Mouse (Mus musculus) yolk sac, embryonic 10.5 days (tissue): ENCODE data around the gene Cgnl1.

ENCODE experiments used
- DNase-seq: peaks from one replicate; pipeline ENCODE4 v3.0.0-alpha.2; 2017; ENCODE audit warnings: low spot score

Cgnl1 gene

DNA sequence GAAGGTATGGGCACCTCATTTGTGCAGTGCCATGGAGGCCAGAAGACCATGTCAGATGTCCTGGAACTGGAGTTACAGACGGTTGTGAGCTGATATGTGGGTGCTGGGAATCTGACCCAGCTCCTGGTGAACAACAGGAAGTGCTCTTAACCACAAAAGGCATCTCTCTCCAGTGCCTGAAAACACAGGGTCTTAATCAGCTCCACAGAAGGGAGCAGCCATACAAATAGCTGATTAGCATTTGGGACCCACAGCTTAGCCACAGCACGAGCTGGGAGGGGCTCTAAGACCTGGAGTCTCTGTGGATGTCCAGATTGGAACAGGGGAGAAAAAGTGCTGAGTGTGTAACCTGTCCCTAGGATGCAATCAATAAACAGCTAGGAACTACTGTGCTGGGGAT lies 4.5 kb downstream of the Cgnl1 start:
- DNase-seq, result no peak

DNA sequence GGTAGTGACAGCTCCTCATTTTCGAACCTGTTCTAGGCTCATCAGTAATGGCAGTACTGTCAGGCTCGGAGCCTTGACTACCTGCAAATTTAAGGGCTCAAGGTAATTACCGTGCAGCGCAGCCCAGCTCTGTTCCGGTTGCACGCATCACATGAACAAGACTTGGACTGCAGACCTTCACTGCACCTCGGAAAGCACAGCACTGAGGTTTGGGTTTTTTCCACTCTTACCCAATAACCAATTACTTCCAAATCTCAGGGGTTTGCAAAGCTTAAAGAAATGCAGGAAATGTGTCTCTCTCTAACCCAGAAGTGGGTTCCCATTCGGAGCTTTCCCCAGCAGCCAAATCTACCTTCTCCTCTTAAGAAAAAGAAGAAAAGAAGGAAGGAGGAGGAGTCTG lies 5.1 kb downstream of the Cgnl1 start:
- DNase-seq, result no peak

DNA sequence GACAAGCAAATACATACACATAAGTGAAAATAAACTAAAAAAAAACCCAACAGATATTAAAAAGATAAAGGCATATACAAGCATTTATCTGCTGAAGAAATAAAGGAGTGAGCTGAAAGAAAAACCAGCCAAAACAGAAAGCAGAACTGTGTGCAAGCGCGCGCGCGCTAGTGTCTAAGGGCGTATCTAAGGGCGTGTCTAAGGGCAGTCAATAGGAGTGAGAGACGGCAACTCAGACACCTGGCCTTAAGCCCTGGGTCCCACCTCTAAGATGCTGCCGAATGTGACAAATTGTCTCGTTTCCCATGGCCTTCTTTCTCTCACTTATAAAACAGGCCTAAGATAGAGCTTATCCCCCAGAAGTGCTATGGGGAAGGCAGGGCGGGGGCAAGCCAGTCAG lies 6.9 kb downstream of the Cgnl1 start:
- no peak for DNase-seq

DNA sequence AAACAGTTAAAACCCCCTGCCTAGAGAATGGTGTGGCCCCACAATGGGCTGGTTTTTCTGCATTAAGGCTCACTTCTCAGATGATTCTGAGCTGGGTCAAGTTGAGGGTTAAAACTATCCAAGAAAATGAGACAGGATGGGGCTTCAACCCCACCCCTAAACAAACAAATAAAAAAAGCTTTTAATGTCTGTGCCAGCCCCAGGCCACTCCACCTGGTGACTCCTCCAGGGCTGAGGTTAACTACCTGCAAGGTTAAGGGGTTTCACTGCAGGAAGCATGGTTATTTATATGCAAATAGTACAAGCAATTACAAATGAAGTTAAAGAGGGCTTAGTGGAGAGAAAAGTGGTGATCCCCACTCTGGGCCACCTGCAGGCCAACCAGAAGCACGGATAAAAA lies 8.1 kb downstream of the Cgnl1 start:
- no peak for DNase-seq

DNA sequence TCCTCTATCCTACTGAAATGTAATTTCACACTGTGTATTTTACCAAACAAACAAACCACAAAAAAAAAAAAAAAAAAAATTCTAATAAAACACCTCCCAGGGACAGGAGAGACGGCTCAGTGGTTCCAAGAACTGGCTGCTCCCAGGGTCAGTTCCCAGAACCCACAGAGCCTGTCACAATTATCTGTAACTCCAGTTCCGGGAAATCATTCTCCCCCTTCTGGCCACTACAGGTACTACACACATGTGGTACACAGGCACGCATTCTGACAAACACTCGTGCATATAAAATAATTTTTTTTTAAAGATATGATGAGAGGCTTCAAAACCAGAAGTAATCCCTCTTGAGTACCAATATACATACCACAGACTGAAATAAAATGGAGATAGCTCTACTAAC lies 9.7 kb downstream of the Cgnl1 start:
- DNase-seq, result no peak

DNA sequence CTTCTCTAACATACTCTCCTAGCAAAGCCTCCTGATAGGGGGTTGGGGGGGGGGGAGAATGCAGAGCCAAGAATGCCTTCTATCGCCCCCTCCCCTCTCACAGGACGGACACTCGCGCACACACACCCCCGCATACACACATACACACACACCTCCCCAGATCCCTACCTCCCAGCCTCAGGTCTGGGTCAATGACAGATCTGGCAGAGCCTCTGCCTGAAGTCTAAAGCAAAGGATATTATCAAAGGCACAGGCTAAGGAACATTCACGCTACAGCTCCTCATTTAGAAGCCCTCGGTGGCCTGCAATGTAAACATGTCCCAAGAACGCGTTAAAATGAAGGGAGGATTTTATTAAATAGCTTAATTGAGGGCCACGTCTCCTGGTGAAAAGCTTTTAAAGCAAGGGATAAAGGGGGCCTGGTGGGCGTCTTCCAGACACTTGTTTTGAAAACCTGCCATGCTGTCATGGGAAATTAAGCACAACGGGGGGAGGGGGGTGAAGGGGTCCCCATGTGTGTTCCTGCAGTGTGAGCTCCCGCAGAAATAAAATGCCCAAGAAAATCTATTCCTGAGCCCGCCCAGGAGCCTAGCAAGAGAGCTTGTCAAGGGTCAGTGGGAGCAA lies 10.8 kb downstream of the Cgnl1 start:
- no peak for DNase-seq

DNA sequence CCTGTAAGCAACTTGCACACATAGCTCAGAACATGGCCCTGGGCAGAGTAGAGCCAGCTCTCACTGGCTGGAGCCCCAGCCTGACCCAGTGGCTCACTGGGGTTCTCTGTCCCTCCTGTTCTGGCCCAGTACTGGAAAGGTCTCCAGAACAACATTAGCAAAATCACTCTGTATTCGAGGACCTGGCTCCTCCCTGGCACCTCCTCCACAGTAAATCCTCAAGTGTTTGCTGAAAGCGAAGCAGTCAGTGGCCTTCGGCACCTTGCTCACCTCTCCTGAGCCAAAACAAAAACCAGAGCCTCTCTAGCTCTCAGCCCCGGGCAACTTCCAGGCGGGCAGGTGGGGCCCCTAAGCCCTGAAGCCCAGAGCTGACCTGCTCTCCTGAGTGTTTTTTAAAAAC lies 11.5 kb downstream of the Cgnl1 start:
- DNase-seq, result no peak

DNA sequence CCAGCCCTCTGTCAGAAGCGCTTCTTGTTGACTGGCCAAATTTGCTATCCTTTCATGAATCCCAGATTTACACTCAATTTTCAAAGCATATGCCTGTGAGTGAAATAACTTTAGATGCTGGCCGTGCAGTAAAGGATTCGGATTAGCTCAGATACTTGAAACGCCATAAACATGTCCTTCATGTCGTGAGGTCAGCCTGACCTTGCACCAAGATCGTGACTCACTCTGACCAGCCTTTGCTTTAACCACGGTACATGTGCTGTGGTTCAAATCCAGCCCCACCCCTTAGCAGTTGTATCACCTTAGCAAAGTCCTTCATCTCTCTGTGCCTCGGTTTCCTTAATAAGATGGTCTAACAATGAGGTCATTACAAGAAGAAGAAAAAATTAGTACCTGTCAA lies 14.0 kb downstream of the Cgnl1 start:
- DNase-seq, result no peak

DNA sequence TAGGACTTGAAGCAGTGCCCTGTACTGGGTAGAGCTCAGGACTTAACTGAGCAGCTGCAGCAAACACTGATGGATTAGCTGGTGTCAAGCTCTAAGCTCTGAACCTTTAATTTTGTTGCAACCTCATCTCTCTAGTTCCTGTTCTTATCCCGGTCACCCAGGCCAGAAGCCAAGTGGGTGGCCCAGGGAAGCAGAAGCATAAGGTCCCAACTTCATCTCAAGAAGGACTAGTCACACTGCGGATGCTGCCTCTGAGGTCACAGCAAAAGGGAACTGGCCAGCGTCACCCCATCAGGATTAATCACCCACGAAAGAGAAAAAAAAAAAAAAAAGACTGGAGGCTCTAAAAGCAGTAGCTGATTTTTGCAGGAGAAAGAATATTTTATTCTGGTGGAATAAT lies 14.5 kb downstream of the Cgnl1 start:
- no peak for DNase-seq

DNA sequence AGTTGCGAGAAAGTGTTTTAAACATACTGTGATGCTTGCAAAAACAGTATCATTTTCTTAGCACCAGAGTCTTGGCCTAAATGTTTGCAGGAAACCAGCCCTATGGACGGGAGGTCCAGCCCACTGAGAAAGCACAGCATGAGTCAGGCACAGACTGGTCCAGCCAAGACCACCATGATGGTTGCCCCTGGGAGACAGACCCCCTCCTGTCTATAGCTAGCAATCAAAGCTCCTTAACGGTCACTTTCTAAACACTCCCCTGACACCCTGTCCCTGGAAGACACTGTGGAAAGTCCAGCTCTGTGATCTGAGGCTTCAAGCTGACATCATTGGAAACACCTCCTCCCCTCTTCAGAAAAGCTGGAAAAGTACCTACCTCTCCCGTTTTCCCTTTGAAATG lies 17.4 kb downstream of the Cgnl1 start:
- no peak for DNase-seq

DNA sequence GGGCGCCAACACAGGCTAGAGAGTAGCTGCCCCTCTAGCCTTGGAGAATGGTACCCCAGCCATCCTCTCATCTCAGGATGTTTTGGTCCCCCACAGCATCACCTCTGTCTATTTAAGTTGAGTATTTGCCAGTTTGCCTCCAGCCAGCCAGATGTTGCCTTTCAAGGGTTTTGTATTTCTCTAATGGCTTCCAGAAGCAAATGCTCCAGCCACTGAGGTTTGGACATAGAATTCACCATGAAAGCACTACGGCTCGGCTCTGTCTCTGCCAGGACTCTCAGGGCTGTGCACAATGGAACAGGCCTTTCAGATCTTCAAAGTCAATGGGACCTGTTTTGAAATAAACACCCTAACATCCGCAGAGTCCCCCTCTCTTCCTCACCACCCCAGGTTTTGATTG lies 17.9 kb downstream of the Cgnl1 start:
- no peak for DNase-seq

DNA sequence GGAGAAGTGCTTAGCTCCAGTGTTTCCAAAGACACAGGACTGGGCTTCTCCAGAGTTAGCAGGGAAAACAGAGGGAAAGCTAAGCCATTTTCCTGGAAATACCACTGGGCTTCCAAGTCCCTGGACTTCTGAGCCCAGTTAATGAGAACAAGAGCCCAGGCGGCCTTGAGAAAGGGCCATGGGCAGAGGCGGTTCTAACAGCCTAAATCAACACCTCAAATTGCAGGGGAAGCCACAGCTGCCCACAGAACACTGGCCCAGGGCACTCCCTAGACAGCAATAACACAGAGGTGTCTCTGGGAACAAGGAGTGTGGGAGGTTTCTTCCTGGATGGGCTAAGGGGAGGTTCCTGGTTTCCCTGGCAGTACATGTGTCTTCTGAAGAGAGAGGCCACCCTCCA lies 18.3 kb downstream of the Cgnl1 start:
- DNase-seq, result no peak

DNA sequence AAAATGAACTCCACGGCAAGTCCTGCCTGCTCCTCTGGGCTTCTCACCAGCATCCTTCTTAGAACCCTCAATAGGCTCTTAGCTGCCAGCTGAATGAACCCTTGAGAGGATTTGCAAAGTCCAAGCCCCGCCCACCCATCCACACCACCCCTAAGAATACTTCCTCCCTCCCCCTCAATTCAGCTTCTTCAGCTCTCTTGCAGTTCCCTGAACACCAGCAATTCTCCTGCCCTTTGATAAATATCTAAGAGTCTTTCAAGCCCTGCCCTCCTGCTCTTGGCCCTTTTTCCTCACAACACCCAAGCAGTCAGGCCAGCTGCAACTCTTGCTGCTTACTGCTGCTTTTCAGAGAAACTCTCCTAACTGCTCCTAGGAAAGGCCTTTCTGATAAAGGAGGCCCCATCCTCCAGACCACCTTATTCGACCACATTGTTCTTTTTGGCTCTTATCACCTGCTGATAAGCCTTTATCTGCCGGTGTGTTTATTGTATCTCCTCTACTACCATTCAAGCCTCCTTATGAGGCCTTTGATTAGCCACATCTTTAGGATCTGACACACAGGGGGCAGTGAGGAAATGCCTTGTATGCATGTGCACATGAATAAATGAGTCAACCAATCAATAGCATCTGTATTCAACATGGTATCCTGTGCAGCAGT lies 21.3 kb downstream of the Cgnl1 start:
- DNase-seq, result peak; percentile 64

DNA sequence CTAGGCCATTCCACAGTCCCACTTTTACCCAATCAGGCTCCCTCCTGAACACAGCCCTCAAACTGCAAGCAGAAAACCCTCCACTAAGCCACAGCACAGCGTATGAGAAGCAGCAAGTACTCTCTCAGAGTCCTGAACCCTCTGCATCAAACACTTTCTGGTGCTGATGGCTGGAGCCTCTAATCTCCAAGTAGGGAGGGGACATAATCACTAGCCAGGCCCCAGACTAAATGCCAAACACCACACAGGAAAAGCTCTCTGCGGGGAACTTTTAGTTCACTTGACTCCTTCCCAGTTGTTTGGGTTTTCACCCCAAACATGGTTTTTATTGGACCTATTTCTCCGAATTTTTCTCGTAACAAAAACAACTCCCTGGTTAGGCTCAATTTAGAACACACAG lies 25.0 kb downstream of the Cgnl1 start:
- no peak for DNase-seq

DNA sequence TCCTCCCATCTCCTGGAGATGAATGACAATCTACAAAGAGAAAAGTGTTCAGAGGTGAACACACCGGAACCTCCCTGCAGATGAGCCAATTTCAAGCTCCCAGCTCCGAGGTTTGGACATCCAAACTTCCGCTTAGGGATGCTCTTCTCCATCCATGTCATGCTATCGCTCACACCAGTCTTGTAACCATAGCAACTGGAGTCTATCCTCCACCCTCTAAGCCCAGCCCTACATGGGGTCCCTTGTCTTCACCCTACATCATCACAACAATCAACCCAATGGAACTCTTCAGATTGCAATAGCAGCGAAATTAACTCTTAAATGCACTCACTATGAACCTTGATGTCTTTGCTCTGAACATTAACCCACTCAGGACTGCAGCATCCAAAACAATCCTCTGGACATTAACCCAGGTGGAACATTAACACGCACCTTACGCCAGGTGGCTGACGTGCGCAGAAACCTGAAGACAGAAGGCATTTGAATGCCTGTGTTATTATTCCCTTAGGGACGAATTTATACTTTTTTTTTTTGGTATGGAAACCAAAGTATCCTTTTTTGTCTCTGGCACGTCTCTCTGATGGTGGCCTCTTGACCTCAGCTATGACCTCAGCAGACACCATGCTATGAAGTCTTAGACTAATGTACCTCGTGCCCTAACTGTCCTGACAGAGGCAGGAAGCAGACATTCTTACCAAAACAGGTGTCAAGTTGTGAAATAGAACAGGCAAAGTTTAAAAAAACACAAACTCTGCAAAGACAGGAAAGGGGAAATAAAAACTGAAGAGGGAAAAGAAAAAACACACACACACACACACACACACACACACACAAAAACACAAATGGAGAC lies 33.1 kb downstream of the Cgnl1 start:
- no peak for DNase-seq

DNA sequence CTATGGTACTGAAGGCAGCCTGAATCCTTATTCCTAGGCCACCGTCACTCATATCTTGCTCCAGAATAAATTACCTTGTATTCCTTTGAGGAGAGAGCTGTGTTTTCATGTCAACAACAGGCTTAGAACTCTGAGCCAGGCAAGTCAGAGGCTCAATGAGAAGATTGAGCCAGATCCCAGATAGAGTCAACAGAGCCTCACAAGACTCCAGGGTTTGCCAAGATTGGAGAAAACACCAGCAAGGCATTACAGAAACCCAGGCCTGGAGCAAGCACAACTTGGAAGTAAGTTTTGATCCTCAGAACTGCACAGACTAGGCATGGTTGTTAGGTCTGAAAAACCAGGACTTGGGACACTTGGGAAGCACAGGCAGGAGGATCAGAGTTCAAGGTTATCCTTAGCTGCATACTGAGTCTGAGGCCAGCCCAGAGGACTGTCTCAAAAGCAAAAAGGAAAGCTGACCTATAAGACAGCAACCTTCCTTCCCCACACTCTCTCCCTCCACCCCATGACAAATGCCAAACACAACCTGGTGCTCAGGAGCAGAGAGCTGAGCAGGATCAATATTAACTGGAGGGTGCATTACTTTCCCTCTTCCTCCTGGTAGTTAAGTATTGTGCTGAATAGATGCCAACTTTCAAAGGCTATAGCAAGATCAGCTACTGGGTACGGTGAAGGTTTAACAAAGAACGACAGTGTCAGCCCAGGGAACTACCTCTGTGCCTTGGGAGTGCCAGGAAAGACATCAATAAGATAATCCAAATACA lies 34.0 kb downstream of the Cgnl1 start:
- no peak for DNase-seq

DNA sequence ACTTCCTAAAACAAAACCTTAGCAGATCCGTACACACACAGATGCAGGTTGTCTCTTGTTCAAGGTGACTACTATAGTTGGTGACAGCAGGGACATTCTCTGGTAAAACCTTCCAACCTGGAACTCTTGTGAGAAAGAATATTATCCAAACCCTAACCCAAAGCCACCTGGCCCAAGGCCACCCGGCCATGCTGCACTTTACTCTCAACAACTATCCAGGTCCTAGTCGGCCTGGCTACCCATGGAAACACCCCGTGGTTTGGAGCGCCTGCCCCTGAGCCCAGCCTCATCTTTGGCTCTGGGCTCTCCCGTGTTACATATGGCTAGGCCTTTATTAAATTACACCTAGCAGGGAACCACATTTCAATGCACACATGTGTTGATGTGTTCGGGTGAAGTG lies 35.5 kb downstream of the Cgnl1 start:
- DNase-seq, result no peak

DNA sequence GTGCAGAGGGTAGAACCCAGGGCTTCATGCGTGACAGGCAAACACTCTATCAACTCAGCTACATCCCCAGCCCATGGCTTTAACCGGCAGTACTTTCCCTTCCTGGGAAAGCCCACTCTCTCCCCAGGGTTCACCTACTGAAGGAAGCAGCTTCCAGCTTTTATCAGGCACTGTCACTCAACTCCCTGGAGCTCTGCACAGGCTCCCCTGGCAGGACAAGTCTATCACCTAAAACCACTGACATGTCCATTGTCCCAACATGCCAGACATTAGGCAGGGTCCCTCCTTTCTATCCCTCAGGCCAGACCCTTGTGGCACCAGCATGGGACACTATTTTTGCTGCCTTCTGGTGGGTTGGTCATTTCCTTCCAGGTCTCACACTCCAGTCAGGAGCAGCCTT lies 37.8 kb downstream of the Cgnl1 start:
- DNase-seq, result no peak

DNA sequence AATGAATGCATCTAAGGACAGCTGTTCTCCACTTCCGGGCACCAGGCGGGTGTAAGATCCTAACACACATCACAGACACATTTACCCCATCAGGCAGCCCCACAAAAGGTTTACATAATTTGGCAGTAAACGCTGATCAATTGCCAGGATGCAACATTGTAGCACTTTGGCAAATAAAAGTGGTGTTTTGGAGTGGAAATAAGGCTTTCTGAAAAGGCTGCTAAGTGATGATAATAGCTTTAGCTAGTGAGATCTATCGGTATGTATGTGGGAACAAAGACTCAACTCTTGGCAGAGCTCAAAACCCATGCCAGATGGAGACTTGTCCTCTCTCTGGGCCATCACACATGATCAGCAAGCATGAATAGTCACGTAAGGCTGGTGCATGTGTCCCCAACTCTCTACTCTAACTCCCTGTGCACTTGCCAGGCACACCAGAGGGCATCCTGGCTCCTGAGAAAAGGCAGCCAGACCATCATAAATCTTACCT lies 42.5 kb downstream of the Cgnl1 start:
- no peak for DNase-seq

DNA sequence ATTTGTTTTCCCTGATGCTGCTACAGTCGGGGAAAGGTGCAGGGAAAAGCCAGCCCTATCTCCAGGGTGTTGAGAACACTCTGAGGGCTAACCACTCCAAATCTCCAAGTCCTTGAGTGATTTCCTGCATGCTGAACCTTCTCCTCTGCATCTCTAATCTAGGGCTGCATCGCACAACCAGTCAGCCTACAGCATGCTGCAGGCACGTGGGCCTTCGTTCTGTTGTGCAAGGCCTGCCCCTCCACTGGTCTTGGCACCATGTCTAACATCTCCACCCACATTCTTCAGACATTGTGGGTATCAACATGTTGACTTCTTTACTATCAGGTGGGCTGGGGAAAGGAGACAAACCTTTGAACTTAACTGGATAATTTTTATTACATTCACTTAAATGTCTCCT lies 44.2 kb downstream of the Cgnl1 start:
- no peak for DNase-seq

DNA sequence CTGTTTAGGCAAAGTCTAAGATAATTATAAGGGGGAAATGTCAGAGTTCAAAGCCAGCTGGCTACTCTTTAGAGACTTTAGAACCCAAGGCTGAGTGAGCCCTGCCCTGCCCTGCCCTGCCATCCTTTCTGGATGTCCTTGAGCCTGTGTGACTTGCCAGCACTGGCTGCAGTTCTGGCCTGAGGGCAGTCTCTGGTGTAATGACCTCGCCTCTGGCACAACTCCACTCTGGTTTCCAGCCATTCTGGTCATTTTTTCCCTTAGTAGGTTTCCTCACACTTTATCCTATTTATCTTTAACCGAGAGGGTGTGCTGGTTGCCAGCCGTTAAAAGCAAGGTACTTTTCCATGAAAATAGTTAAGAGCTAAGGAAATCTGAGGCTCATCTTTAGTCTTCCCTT lies 45.3 kb downstream of the Cgnl1 start:
- DNase-seq, result no peak

DNA sequence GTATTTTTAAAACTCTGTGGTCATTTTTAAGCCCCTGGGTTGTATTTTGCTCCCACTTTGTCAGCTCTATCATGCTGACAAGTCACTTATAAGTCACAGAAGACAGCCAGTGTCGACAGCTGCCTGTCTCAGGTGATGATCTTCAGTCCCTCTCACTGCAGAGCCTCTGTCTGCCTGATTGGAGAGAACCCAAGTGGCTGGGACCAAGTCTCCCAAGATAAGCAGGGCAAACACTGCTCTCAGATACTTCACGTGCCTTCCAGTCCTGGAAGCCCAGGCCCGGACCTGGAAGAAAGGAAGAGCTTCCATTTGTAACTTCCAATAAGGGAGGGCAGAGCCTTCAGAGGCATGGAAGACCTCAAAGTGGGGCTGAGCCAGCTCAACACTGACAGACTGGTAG lies 49.0 kb downstream of the Cgnl1 start:
- peak; percentile 57 for DNase-seq

DNA sequence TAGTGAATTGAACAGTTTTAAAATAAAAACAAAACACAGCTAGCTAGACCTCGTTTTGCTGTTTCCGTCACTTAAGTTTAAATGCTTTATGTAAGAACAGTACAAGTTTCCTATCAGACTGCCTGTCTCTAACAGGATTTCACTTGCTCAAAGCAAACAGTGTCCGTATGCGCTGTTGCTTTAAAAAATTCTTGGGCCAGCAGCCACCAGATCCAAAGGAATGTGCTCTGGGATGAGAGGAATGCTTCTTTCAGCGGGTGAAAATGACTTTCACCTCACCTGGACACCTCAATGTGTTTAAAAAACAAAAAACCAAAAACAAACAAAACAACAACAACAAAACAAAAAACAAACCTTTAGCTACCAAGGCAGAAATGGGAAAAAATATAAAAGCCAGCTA lies 54.4 kb downstream of the Cgnl1 start:
- no peak for DNase-seq
